Mouse (Mus musculus): ENCODE results near the gene Rassf4.

GRCm38 (mm10) chr6:116670144-116670543 is 3.6 kb downstream of the Rassf4 start:
- no peak for TF ChIP-seq CTCF (IDR thresholded peaks at IDR 0.05; ENCODE audit: borderline replicate concordance, control insufficient read depth, extremely low read depth, insufficient read depth, low read length, poor library complexity)
- no peak for TF ChIP-seq POLR2A (IDR thresholded peaks at IDR 0.05; ENCODE audit: control insufficient read depth, extremely low read depth, insufficient read depth, low read length, poor library complexity)
